Mouse (Mus musculus): ENCODE results near the gene Bcl2l13. TPM values are rescaled to one million over a fixed set of nuclear protein-coding genes. Genes with fewer than 3 reads are reported as not detected.

The Bcl2l13 gene
- polyA plus RNA-seq, 1 experiment, result 68.8 TPM

- no peak overlapping the region for H3K4me3 ChIP-seq (ENCODE audit: insufficient read depth, low read depth, low read length)
- H3K4me1 ChIP-seq (ENCODE audit: control insufficient read depth, insufficient read depth, insufficient read length, low read length), result no peaks in the 10 kb centered on the region
- H3K27ac ChIP-seq (replicated peaks; ENCODE audit: low read depth, low read length), result no peak overlapping the region
These were observed 105.1 kb downstream of the Bcl2l13 start for GRCm38 (mm10) chr6:120941084-120941481.

GRCm38 (mm10) chr6:120941575-120941974 is 105.6 kb downstream of the Bcl2l13 start:
- Histone ChIP-seq H3K4me3 (ENCODE audit: insufficient read depth, low read depth, low read length) (no peak overlapping the region), H3K27ac (replicated peaks; ENCODE audit: low read depth, low read length) (no peak overlapping the region), H3K4me1 (ENCODE audit: control insufficient read depth, insufficient read depth, insufficient read length, low read length) (no peaks in the 10 kb centered on the region)

Other genes with a start within 250 kb of the Bcl2l13 start
- 7.3 and 8.7 TPM in 2 replicates for gene Cecr2, start 169.8 kb upstream of the Bcl2l13 start, polyA plus RNA-seq (2012; ENCODE audit: insufficient read depth, insufficient read length, missing spikeins)
- gene Slc25a18, start 62.6 kb upstream of the Bcl2l13 start, polyA plus RNA-seq (2012; ENCODE audit: insufficient read depth, insufficient read length, missing spikeins), result not detected in 2 replicates
- 200 and 349 TPM in 2 replicates for gene Atp6v1e1, start 13.4 kb upstream of the Bcl2l13 start, polyA plus RNA-seq (2012; ENCODE audit: insufficient read depth, insufficient read length, missing spikeins)
- gene Bid, start 80.6 kb downstream of the Bcl2l13 start, polyA plus RNA-seq (2012; ENCODE audit: insufficient read depth, insufficient read length, missing spikeins), result 1.7 and 2.0 TPM in 2 replicates